Mouse (Mus musculus) layer of hippocampus, adult 18-20 months (tissue): ENCODE measurements around the gene Ripor2. TPM values are rescaled to one million over a fixed set of nuclear protein-coding genes. Genes with fewer than 3 reads are reported as not detected.
"Not testable (repeated sequence)": the region's sequence is repeated elsewhere in the genome, so short reads cannot be mapped to it uniquely, and the experiment has no call there.

Source experiments
- DNase-seq, 2 experiments: peaks; one replicate each; pipeline ENCODE4 v3.0.0; 2022; ENCODE audit warnings: low spot score in 2 of 2
- total RNA-seq, 2 experiments: library from RNA; stranded (reverse); gene quantifications; 2 replicates each; pipeline ENCODE4 v1.2.3; 2021

The Ripor2 gene
- total RNA-seq, 2 experiments from 2014 or later, result 73.1 to 82.3 TPM

GRCm38 (mm10) chr13:24760351-24760870 is 178.4 kb downstream of the Ripor2 start:
- DNase-seq, result no peak

GRCm38 (mm10) chr13:24761083-24761402 is 179.1 kb downstream of the Ripor2 start:
- no peak for DNase-seq

DNA sequence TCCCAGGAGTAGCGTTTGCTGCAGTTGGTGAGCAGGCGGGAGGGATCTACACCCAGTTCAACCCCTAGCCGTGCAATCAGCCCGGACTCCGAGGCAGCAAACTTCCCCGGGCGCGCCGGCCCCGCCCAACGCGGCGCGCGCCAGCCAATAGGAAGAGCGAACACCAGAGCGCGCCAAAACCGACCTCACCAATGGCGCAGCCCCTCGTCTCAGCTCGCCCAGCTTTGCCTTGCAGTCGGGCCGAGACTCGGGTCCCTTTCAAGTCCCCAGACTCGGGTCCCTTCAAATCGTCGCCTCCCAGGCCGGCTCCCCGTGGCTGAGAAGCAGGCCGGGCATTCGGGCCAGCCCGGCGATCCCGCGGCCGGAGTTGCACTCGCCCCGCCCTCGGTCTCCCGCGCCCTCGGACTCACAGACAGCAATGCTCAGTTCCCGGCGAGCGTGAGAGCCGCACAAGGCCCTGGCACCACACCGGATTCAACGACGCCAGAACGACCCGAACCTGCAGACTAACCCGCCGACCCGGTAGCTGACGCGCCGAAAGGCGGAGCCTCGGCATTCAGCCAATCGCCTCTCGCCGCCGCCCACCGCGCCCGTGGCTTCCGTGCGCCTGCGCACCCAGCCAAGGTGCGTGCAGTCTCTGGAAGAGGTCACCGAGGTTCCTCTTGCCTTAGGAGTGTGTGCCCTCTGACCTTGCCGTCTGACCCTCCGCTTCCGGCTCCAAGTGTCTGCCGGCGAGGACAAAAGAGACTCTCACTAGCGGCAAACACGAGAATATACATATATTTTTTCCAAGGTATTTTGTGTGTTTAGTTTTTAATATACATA is 179.6 kb downstream of the Ripor2 start, which contains the start of gene Gmnn:
Gene Gmnn (minus strand): TSS at position 521 of the 825 bp plus-strand sequence.
- peak; percentile 77 to 79 for DNase-seq

GRCm38 (mm10) chr13:24762254-24762653 is 180.3 kb downstream of the Ripor2 start:
- no peak for DNase-seq

GRCm38 (mm10) chr13:24767809-24768208 is 185.8 kb downstream of the Ripor2 start:
- DNase-seq, result not testable (repeated sequence)

DNA sequence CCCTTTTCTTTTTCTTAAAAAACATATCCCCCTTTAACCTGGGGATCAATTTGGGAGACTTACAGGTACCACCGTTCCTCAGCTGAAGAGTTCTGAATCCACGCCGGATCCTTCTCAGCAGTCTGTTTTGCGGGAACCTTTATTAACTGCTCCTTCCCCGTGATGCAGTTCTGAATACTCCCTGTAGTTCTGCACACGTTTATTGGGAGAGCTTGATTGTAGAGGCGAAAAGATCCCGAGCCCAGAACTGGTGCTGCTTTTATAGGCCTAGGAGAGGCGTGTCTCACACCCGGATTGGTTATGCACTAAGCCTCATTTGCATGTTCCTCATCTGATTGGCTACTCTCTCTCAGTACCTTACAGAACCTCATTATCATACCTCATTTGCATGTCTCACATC is 189.5 kb downstream of the Ripor2 start:
- not testable (repeated sequence) for DNase-seq

DNA sequence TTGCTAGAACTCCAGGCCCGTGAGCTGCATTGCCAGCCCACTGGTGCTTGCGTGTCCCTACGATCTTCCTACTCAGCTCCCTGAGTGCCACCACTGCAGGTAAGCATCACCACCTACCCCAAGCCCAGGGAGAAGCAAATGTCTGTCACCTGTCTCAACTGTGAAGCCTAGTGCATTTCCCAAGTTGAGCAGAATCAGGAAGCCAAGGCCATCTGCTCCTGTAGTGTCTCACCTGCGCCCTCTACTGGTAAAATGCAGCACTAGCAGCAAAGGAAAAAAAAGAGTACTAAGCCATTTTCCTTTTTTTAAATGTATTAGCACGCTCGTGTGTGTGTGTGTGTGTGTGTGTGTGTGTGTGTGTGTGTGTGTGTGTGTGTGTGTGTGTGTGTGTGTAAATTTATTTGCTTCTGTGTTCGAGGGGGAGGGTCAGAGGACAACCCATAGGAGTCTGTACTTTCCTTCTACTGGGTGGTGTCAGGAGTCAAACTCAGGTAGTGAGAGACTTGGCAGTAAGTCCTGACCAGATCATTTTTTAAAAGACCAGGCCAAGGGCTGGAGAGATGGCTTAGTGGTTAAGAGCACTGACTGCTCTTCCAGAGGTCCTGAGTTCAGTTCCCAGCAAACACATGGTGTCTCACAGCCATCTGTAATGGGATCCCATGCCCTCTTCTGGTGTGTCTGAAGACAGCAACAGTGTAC is 194.3 kb downstream of the Ripor2 start:
- peak; percentile 28 to 75 for DNase-seq

DNA sequence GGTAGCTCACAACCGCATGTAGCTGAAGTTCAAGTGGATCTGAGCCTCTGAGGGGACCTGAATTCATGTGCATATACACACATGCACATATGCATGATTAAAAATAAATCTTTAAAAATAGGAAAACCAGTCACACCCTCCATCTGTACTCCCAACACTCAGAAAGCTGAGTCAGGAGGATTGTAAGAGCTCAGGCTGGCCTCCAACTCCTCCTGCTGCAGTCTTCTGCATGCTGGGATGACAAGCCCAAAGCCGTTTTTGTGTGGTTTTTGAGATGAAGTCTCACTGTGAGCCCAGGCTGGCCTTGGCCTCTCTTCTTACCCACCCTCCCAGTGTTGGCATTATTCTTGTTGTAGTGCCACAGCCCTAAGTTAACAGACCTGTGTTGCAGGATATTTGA is 196.0 kb downstream of the Ripor2 start:
- DNase-seq, result no peak

DNA sequence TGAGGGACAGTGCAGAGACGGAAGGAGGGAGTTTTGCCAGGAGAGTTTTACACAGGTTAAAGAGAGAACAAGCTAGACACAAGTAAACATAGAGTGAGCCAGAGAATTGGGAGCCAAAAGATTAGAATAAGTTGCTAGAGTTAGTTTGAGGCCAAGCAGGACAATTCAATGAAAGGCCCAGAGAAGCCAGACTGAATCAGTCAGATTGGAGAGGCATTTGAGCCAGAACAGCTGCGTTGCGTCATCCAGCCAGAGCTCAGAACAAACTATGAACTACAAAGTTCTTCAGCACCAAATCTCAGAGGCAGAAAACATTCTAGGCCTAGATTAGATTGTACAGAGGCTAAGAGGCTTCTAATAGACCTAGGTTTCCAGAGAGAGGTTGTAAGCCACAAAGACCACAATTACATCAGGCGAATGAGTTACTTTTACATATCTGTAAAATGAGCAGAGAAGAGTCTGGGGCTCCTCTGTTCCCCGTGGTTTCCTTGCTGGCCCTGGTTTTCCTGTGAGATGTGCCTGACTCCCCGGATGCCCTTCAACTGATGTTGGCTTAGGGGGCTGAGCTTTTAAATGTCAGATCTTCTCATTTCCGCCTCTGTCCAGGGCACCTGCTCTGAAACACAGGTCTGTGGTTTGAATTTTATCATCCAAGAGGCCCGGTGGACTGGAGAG is 196.9 kb downstream of the Ripor2 start:
- DNase-seq, result no peak

DNA sequence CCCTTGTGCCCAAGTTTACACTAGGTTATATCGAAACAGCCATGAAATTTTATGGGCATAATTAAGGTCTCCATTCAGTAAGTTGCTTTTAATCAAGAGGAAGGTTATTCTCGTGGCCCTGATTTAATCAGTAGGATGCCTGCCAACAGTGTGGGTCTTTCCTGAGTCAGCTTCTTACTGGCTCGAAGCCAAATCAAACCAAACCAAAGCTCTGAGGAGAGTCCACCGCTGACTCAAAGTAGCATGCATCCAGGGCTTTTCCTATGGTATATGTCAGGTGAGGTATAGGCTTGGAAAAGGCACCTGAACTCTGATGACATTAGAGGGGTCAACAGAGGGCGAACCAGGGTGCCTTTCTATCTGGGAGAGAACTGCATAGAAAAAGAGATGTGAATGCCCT is 199.9 kb downstream of the Ripor2 start:
- no peak for DNase-seq

Other genes with a start within 250 kb of the Ripor2 start
- gene Armh2, start 159.0 kb downstream of the Ripor2 start, total RNA-seq, result not detected
- 1 to 10 TPM; 2.2 to 3.0 TPM for gene Gmnn, start 179.7 kb downstream of the Ripor2 start, total RNA-seq
- 100 to 1,000 TPM; 136 to 142 TPM for gene BC005537, start 219.5 kb downstream of the Ripor2 start, total RNA-seq
- gene Acot13, start 249.4 kb downstream of the Ripor2 start, total RNA-seq, result 100 to 1,000 TPM; 119 to 124 TPM
- gene Tdp2, start 249.5 kb downstream of the Ripor2 start, total RNA-seq, result 10 to 100 TPM; 19.5 to 20.1 TPM